Mouse (Mus musculus): Measurements from ENCODE around the gene Shank1.

GRCm38 (mm10) chr7:44291418-44291817 lies 18.6 kb upstream of the Shank1 start:
- TF ChIP-seq CTCF (IDR thresholded peaks at IDR 0.05; ENCODE audit: insufficient read depth, low read depth, low read length) (no peak), POLR2A (IDR thresholded peaks at IDR 0.05; ENCODE audit: insufficient read depth, low read depth, low read length) (no peak)
